Mouse (Mus musculus) erythroblast, embryonic 14.5 days (primary cell): ENCODE results near the gene Klhl10. TPM values are rescaled to one million over a fixed set of nuclear protein-coding genes. Genes with fewer than 3 reads are reported as not detected.

Source experiments
- H3K27me3 ChIP-seq: 2 replicates; pipeline ENCODE4 v1.6.1; 2012; ENCODE audit warnings: inconsistent platforms; ENCODE audit not compliant: control insufficient read depth
- H3K36me3 ChIP-seq: 2 replicates; pipeline ENCODE4 v1.6.1; 2012; ENCODE audit warnings: mild to moderate bottlenecking, inconsistent platforms; ENCODE audit not compliant: control insufficient read depth
- H3K4me1 ChIP-seq: 2 replicates; pipeline ENCODE4 v1.6.1; 2012; ENCODE audit warnings: inconsistent platforms; ENCODE audit not compliant: control insufficient read depth
- H3K4me3 ChIP-seq: replicated peaks from 2 replicates; pipeline ENCODE3; 2012; ENCODE audit warnings: moderate library complexity, mild to moderate bottlenecking, inconsistent platforms
- H3K9me3 ChIP-seq: 2 replicates; pipeline ENCODE4 v1.6.1; 2012; ENCODE audit warnings: low read length, inconsistent platforms, mixed read lengths; ENCODE audit not compliant: control insufficient read depth
- GATA1 ChIP-seq: IDR thresholded peaks from 2 replicates; pipeline ENCODE4 v1.6.1; 2012; ENCODE audit warnings: low read length, inconsistent platforms, mixed read lengths
- TAL1 ChIP-seq: IDR thresholded peaks from 3 replicates; pipeline ENCODE4 v1.6.1; 2012; ENCODE audit warnings: low read length, inconsistent platforms, mixed read lengths
- polyA plus RNA-seq: library from polyadenylated mRNA; stranded (reverse); fragments of >175 nt; gene quantifications from 2 replicates; pipeline ENCODE4 v1.2.3, GENCODE M21; 2012

Klhl10 gene
- polyA plus RNA-seq, 1 experiment, result not detected

- peaks cover 92% of the 10 kb centered on the region for H3K36me3 ChIP-seq
- H3K9me3 ChIP-seq, result no peaks in the 10 kb centered on the region
- peaks cover 27% of the 10 kb centered on the region for H3K4me1 ChIP-seq
- no peak for TF ChIP-seq TAL1
- no peak for TF ChIP-seq GATA1
- no peak overlapping the region for H3K4me3 ChIP-seq
- no peaks in the 10 kb centered on the region for H3K27me3 ChIP-seq
These were observed 58.9 kb downstream of the Klhl10 start for GRCm38 (mm10) chr11:100500651-100501050.

DNA sequence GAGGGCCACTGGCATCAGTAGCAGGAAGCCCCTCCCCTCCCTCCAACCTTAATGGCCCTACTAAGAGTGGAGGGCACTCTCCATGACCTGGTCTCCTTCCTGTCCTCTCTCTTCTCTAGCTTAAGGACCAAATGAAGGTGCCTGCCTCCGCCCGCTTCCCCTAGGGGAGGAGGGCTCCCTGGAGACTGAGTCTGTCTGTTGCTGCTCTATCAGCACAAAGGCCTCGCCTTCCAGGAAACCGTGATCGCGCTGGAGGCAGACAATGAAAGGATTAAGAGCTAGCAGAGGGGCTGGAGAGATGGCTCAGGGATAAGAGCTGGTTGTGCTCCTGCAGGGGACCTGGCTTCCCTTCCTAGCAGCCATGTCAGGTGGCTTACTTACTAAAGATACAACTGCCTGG lies 59.6 kb downstream of the Klhl10 start:
- Histone ChIP-seq H3K27me3 (no peaks in the 10 kb centered on the region), H3K9me3 (no peaks in the 10 kb centered on the region), H3K36me3 (peaks cover 92% of the 10 kb centered on the region), H3K4me1 (peaks cover 27% of the 10 kb centered on the region), H3K4me3 (no peak overlapping the region)
- TF ChIP-seq TAL1 (no peak), GATA1 (no peak)

DNA sequence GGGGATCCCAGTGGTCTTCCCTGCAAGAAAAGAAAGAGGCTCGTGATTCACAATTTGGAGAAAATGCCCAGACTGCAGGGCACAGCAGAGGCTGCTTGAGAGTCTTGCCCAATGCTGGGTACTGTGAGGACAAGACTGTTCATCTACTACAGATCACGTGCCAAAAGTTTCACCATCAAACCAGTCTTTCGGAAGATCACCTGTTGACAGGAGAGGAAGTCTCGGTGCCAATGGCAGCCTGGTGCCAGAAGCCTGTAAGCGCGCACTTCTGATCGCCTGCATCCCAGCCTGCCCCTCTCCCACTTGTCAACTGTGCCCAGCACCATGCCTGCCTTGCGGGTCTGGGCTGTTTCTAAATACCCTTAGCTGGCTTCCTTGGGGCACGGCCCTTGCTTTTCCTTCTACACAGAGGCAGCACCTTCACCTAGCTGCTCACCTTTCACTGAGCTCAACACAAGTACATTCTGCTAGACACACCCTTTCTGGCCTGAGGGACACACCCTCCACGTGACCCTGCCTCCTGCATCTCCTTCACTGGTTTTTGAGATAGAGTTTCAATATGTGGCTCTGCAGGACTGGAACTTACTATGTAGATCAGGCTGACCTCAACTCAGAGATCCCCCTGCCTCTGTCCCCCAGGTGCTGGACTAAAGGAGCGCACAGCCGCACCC lies 63.4 kb downstream of the Klhl10 start:
- Histone ChIP-seq H3K4me1 (peaks cover 27% of the 10 kb centered on the region), H3K36me3 (peaks cover 77% of the 10 kb centered on the region), H3K9me3 (no peaks in the 10 kb centered on the region), H3K4me3 (no peak overlapping the region), H3K27me3 (no peaks in the 10 kb centered on the region)
- no peak for TF ChIP-seq TAL1
- TF ChIP-seq GATA1, result no peak

- H3K36me3 ChIP-seq, result peaks cover 73% of the 10 kb centered on the region
- TF ChIP-seq TAL1 (no peak), GATA1 (no peak)
- peaks cover 18% of the 10 kb centered on the region for H3K4me1 ChIP-seq
- no peak overlapping the region for H3K4me3 ChIP-seq
- H3K9me3 ChIP-seq, result no peaks in the 10 kb centered on the region
- no peaks in the 10 kb centered on the region for H3K27me3 ChIP-seq
These were observed 64.3 kb downstream of the Klhl10 start for GRCm38 (mm10) chr11:100505997-100506396.

Other genes with a start within 250 kb of the Klhl10 start
- gene Krt9, start 248.7 kb upstream of the Klhl10 start, polyA plus RNA-seq, result not detected in 2 replicates
- gene Krt14, start 234.4 kb upstream of the Klhl10 start, polyA plus RNA-seq, result 0.06 and 0.07 TPM in 2 replicates
- not detected in 2 replicates for gene Krt16, start 193.0 kb upstream of the Klhl10 start, polyA plus RNA-seq
- gene Krt17, start 180.9 kb upstream of the Klhl10 start, polyA plus RNA-seq, result 0.03 and 0.04 TPM in 2 replicates
- 0.04 TPM in 1 of 2 replicates, not detected in the other for gene Krt42, start 172.0 kb upstream of the Klhl10 start, polyA plus RNA-seq
- 151 and 186 TPM in 2 replicates for gene Eif1, start 122.0 kb upstream of the Klhl10 start, polyA plus RNA-seq
- 0.09 and 0.11 TPM in 2 replicates for gene Gast, start 107.5 kb upstream of the Klhl10 start, polyA plus RNA-seq
- 0.03 TPM in 1 of 2 replicates, not detected in the other for gene Hap1, start 85.8 kb upstream of the Klhl10 start, polyA plus RNA-seq
- 0.29 and 0.56 TPM in 2 replicates for gene Jup, start 44.2 kb upstream of the Klhl10 start, polyA plus RNA-seq
- gene P3h4, start 27.1 kb upstream of the Klhl10 start, polyA plus RNA-seq, result not detected in 2 replicates
- gene Fkbp10, start 26.2 kb upstream of the Klhl10 start, polyA plus RNA-seq, result 0.05 and 0.07 TPM in 2 replicates
- gene Nt5c3b, start 109 bp upstream of the Klhl10 start, polyA plus RNA-seq, result 1.4 and 1.9 TPM in 2 replicates
- 0.03 and 0.06 TPM in 2 replicates for gene Klhl11, start 30.8 kb downstream of the Klhl10 start, polyA plus RNA-seq
- 0.46 and 1.1 TPM in 2 replicates for gene Acly, start 86.1 kb downstream of the Klhl10 start, polyA plus RNA-seq
- 0.01 TPM in 1 of 2 replicates, not detected in the other for gene Ttc25, start 103.7 kb downstream of the Klhl10 start, polyA plus RNA-seq
- gene Cnp, start 133.0 kb downstream of the Klhl10 start, polyA plus RNA-seq, result 0.09 and 0.11 TPM in 2 replicates
- gene Nkiras2, start 177.3 kb downstream of the Klhl10 start, polyA plus RNA-seq, result 3.2 and 4.0 TPM in 2 replicates
- gene Dnajc7, start 178.3 kb downstream of the Klhl10 start, polyA plus RNA-seq, result 3.2 and 4.0 TPM in 2 replicates